Mouse (Mus musculus): ENCODE data around the gene Anks3. TPM values are rescaled to one million over a fixed set of nuclear protein-coding genes. Genes with fewer than 3 reads are reported as not detected.

Anks3 gene
- polyA plus RNA-seq, 2 experiments, result 10.2 to 16.2 TPM

DNA sequence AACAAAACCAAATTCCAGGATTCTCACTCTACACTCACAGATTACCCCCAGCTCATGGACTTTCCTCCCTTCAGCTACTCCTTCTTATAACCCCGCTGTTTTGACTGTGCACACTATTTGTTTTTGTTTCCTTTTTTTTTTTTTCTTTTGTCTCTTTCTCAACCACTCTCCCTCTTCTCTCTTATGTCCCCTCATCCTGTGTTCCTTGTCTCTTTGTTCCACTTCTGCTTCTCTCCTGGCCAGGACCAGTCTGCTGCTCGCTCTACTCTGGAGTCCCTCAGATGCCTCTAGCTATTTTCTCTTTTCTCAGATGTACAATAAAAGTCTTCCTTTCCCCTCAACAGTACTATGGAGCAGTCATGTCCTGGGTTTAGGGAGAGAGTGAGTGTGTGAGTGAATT, 61.6 kb downstream of the Anks3 start:
- Histone ChIP-seq H3K27me3 (ENCODE audit: control insufficient read depth, insufficient read depth, low read length) (no peaks in the 10 kb centered on the region), H3K4me2 (ENCODE audit: low read depth) (no peak overlapping the region), H3K4me3 (ENCODE audit: insufficient read depth in 1 of 2, low read depth in 2 of 2, low read length in 2 of 2) (no peak overlapping the region), H3K27ac (no peak overlapping the region), H3K9ac (replicated peaks) (no peak overlapping the region), H3K36me3 (replicated peaks; ENCODE audit: control insufficient read depth, insufficient read depth, low read depth) (no peaks in the 10 kb centered on the region), H3K4me1 (replicated peaks; ENCODE audit: control insufficient read depth in 2 of 2, insufficient read depth in 2 of 2, low read length in 1 of 2) (peaks cover 1 to 18% of the 10 kb centered on the region in 2 experiments; a peak in 3 of 4 replicates), H3K9me3 (ENCODE audit: control insufficient read depth, low read length) (no peaks in the 10 kb centered on the region)
- 69% methylated on average over 2 of the region's 2 CpGs for WGBS (ENCODE audit: insufficient replicate concordance)
- ATAC-seq (ENCODE audit: insufficient read depth) (no peak), DNase-seq (ENCODE audit: low read depth in 3 of 3, low spot score in 3 of 3) (no peak)
- TF ChIP-seq CTCF (IDR thresholded peaks at IDR 0.05; ENCODE audit: low read depth) (no peak), EP300 (IDR thresholded peaks at IDR 0.05; ENCODE audit: low read depth) (no peak)

GRCm38 (mm10) chr16:4901167-4901566, 62.8 kb downstream of the Anks3 start:
- H3K4me1 ChIP-seq (replicated peaks; ENCODE audit: control insufficient read depth in 2 of 2, insufficient read depth in 2 of 2, low read length in 1 of 2), result peaks cover 13 to 28% of the 10 kb centered on the region in 2 experiments

DNA sequence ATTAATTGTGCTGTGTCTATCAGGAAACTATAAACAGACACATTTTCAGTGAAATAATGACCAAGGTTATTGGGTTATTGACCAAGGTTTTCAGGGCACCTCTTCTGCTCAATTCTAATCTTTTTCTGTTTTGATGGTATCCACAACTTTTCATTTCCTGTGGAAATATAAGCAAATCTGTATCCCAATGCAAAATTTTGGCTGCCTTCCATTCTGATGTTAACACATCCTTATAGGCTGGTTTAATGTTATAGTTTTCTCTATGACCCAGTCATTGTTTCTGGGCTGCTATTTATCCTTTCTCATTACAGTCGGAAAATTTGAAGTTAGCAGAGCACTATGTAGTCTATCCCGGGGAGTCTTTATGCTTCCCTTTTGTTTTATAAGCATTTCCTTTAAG, 64.3 kb downstream of the Anks3 start:
- H3K4me2 ChIP-seq (ENCODE audit: low read depth), result no peak overlapping the region
- no peaks in the 10 kb centered on the region for H3K36me3 ChIP-seq (replicated peaks; ENCODE audit: control insufficient read depth, insufficient read depth, low read depth)
- no peak overlapping the region for H3K9ac ChIP-seq (replicated peaks)
- DNase-seq (ENCODE audit: low read depth in 3 of 3, low spot score in 3 of 3), result no peak
- peaks cover 19 to 33% of the 10 kb centered on the region in 2 experiments for H3K4me1 ChIP-seq (replicated peaks; ENCODE audit: control insufficient read depth in 2 of 2, insufficient read depth in 2 of 2, low read length in 1 of 2)
- H3K9me3 ChIP-seq (ENCODE audit: control insufficient read depth, low read length), result no peaks in the 10 kb centered on the region
- 78% methylated on average over 2 of the region's 2 CpGs for WGBS (ENCODE audit: insufficient replicate concordance)
- H3K27me3 ChIP-seq (ENCODE audit: control insufficient read depth, insufficient read depth, low read length), result no peaks in the 10 kb centered on the region
- TF ChIP-seq EP300 (IDR thresholded peaks at IDR 0.05; ENCODE audit: low read depth), result no peak
- TF ChIP-seq CTCF (IDR thresholded peaks at IDR 0.05; ENCODE audit: low read depth), result no peak
- H3K4me3 ChIP-seq (ENCODE audit: insufficient read depth in 1 of 2, low read depth in 2 of 2, low read length in 2 of 2), result no peak overlapping the region
- ATAC-seq (ENCODE audit: insufficient read depth), result no peak
- no peak overlapping the region for H3K27ac ChIP-seq

More at GRCm38 (mm10) chr16:4901167-4901566, 62.8 kb downstream of the Anks3 start:
- no peak for DNase-seq (ENCODE audit: low read depth in 3 of 3, low spot score in 3 of 3)
- H3K9me3 ChIP-seq (ENCODE audit: control insufficient read depth, low read length), result no peaks in the 10 kb centered on the region
- no peak for ATAC-seq (ENCODE audit: insufficient read depth)
- no peak overlapping the region for H3K9ac ChIP-seq (replicated peaks)
- no peak for TF ChIP-seq EP300 (IDR thresholded peaks at IDR 0.05; ENCODE audit: low read depth)
- no peak for TF ChIP-seq CTCF (IDR thresholded peaks at IDR 0.05; ENCODE audit: low read depth)
- 64% methylated on average over 7 of the region's 7 CpGs for WGBS (ENCODE audit: insufficient replicate concordance)
- H3K4me2 ChIP-seq (ENCODE audit: low read depth), result no peak overlapping the region
- no peaks in the 10 kb centered on the region for H3K36me3 ChIP-seq (replicated peaks; ENCODE audit: control insufficient read depth, insufficient read depth, low read depth)
- no peak overlapping the region for H3K4me3 ChIP-seq (ENCODE audit: insufficient read depth in 1 of 2, low read depth in 2 of 2, low read length in 2 of 2)
- no peaks in the 10 kb centered on the region for H3K27me3 ChIP-seq (ENCODE audit: control insufficient read depth, insufficient read depth, low read length)
- no peak overlapping the region for H3K27ac ChIP-seq

GRCm38 (mm10) chr16:4898881-4899280, 65.1 kb downstream of the Anks3 start:
- no peak overlapping the region for H3K4me2 ChIP-seq (ENCODE audit: low read depth)
- 64% methylated on average over 6 of the region's 6 CpGs for WGBS (ENCODE audit: insufficient replicate concordance)
- peaks cover 19 to 38% of the 10 kb centered on the region in 2 experiments for H3K4me1 ChIP-seq (replicated peaks; ENCODE audit: control insufficient read depth in 2 of 2, insufficient read depth in 2 of 2, low read length in 1 of 2)
- no peaks in the 10 kb centered on the region for H3K27me3 ChIP-seq (ENCODE audit: control insufficient read depth, insufficient read depth, low read length)
- TF ChIP-seq CTCF (IDR thresholded peaks at IDR 0.05; ENCODE audit: low read depth) (no peak), EP300 (IDR thresholded peaks at IDR 0.05; ENCODE audit: low read depth) (no peak)
- no peaks in the 10 kb centered on the region for H3K9me3 ChIP-seq (ENCODE audit: control insufficient read depth, low read length)
- no peak overlapping the region for H3K27ac ChIP-seq
- no peaks in the 10 kb centered on the region for H3K36me3 ChIP-seq (replicated peaks; ENCODE audit: control insufficient read depth, insufficient read depth, low read depth)
- H3K4me3 ChIP-seq (ENCODE audit: insufficient read depth in 1 of 2, low read depth in 2 of 2, low read length in 2 of 2), result no peak overlapping the region
- no peak overlapping the region for H3K9ac ChIP-seq (replicated peaks)
- no peak for DNase-seq (ENCODE audit: low read depth in 3 of 3, low spot score in 3 of 3)
- ATAC-seq (ENCODE audit: insufficient read depth), result no peak

GRCm38 (mm10) chr16:4897146-4897730, 66.8 kb downstream of the Anks3 start:
- H3K9me3 ChIP-seq (ENCODE audit: control insufficient read depth, low read length), result no peaks in the 10 kb centered on the region
- peak overlapping the region; percentile 34 for H3K4me2 ChIP-seq (ENCODE audit: low read depth)
- peak; percentile 32; the same call in 1 of the 2 replicates for ATAC-seq (ENCODE audit: insufficient read depth)

More at GRCm38 (mm10) chr16:4897146-4897730, 66.8 kb downstream of the Anks3 start:
- WGBS (ENCODE audit: insufficient replicate concordance), result 46% methylated on average over 7 of the region's 7 CpGs
- Histone ChIP-seq H3K4me3 (ENCODE audit: insufficient read depth in 1 of 2, low read depth in 2 of 2, low read length in 2 of 2) (no peak overlapping the region), H3K36me3 (replicated peaks; ENCODE audit: control insufficient read depth, insufficient read depth, low read depth) (no peaks in the 10 kb centered on the region), H3K4me1 (replicated peaks; ENCODE audit: control insufficient read depth in 2 of 2, insufficient read depth in 2 of 2, low read length in 1 of 2) (peaks cover 19 to 33% of the 10 kb centered on the region in 2 experiments), H3K27me3 (ENCODE audit: control insufficient read depth, insufficient read depth, low read length) (no peaks in the 10 kb centered on the region), H3K9ac (replicated peaks) (peak overlapping the region; percentile 27; the same call in 1 of the 2 replicates), H3K27ac (peak overlapping the region; percentile 24; the same call in 1 of the 2 replicates)
- TF ChIP-seq CTCF (IDR thresholded peaks at IDR 0.05; ENCODE audit: low read depth) (peak; percentile 73), EP300 (IDR thresholded peaks at IDR 0.05; ENCODE audit: low read depth) (no peak)
- no peak for DNase-seq (ENCODE audit: low read depth in 3 of 3, low spot score in 3 of 3)
